Mouse (Mus musculus) spleen, postnatal 0 days (tissue): ENCODE data around the gene Gzmb. TPM values are rescaled to one million over a fixed set of nuclear protein-coding genes. Genes with fewer than 3 reads are reported as not detected.

Experiments
- polyA plus RNA-seq: library from polyadenylated mRNA; unstranded; fragments of >200 nt; fragmentation: Nextera tagmentation; extraction: Ambion mirVana; gene quantifications from 2 replicates; pipeline ENCODE4 v1.2.1, GENCODE M21; 2015

Gene Gzmb
- 1.6 and 3.4 TPM in 2 replicates for polyA plus RNA-seq

GRCm38 (mm10) chr14:56262153-56262552, at the start of gene Gzmb:
Gene Gzmb, minus strand, starts transcription at chr14:56262260.

GRCm38 (mm10) chr14:56234556-56234955, 27.5 kb downstream of the Gzmb start, which contains the start of gene Gzmc:
Gene Gzmc, minus strand, starts transcription at chr14:56234656.

GRCm38 (mm10) chr14:56211317-56211716, 50.7 kb downstream of the Gzmb start, which contains the start of gene Gzmf:
Gene Gzmf, minus strand, starts transcription at chr14:56211417.

Other genes starting within 250 kb of the Gzmb start
- 0.36 and 0.63 TPM in 2 replicates for gene Mcpt1, start 244.3 kb downstream of the Gzmb start, polyA plus RNA-seq
- gene Mcpt9, start 231.8 kb downstream of the Gzmb start, polyA plus RNA-seq = not detected in 2 replicates
- gene Mcpt2, start 220.2 kb downstream of the Gzmb start, polyA plus RNA-seq = 2.1 and 4.4 TPM in 2 replicates
- gene Mcpt4, start 199.9 kb downstream of the Gzmb start, polyA plus RNA-seq = 129 and 337 TPM in 2 replicates
- 32.2 and 48.0 TPM in 2 replicates for gene Mcpt8, start 177.0 kb downstream of the Gzmb start, polyA plus RNA-seq
- 81.1 and 110 TPM in 2 replicates for gene Ctsg, start 159.7 kb downstream of the Gzmb start, polyA plus RNA-seq
- gene Gzme, start 141.6 kb downstream of the Gzmb start, polyA plus RNA-seq = not detected in 2 replicates
- gene Gzmd, start 129.7 kb downstream of the Gzmb start, polyA plus RNA-seq = not detected in 2 replicates
- not detected in 2 replicates for gene Gzmg, start 102.7 kb downstream of the Gzmb start, polyA plus RNA-seq
- gene Gzmn, start 87.7 kb downstream of the Gzmb start, polyA plus RNA-seq = not detected in 2 replicates
- not detected in 2 replicates for gene Gzmf, start 50.8 kb downstream of the Gzmb start, polyA plus RNA-seq
- gene Gzmc, start 27.6 kb downstream of the Gzmb start, polyA plus RNA-seq = not detected in 2 replicates
- 0.06 TPM in 1 of 2 replicates, not detected in the other for gene Atp12a, start 102.8 kb upstream of the Gzmb start, polyA plus RNA-seq
- gene Rnf17, start 140.3 kb upstream of the Gzmb start, polyA plus RNA-seq = 1.5 and 2.5 TPM in 2 replicates